Mouse (Mus musculus) large intestine, adult 2 months (tissue): ENCODE measurements at regions not wholly inside any gene's neighbourhood (a gene's known extent, or its start where the extent isn't known, plus 50 kb on each side); places are given as distances from the start of the nearest gene placed in this dataset.
"Not testable (repeated sequence)": the region's sequence is repeated elsewhere in the genome, so short reads cannot be mapped to it uniquely, and the experiment has no call there.

Experiments used
- DNase-seq: peaks from one replicate; pipeline ENCODE4 v3.0.0-alpha.2; 2012; ENCODE audit warnings: low read depth, low spot score
- WGBS: fragments of 180-500 bp; shearing (Covaris S2); methylation state at CpG from one replicate; pipeline ENCODE4 v1.1.7; 2018; 5-methylcytosine and 5-hydroxymethylcytosine counted together

DNA sequence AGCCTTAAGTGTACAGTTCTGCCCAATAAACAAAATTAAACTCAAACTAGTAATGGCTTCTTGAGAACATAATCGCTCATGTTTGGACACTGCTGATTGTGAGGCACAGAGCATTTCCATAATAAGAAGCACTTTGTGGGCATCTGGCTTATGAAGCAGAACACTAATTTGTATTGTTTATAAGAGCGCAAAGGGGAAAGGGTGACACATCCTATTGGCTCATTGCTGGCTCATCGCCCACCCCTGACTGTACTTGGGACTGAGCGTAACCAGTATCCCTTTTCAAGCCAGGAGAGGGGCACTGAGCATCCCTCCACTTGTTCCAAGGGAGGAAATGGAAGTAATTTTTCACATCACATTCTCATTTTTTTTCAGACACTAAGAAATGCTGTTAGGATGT lies 288.0 kb downstream of the Sfmbt2 start:
- 76% methylated on average over 4 of the region's 4 CpGs for WGBS
- no peak for DNase-seq

DNA sequence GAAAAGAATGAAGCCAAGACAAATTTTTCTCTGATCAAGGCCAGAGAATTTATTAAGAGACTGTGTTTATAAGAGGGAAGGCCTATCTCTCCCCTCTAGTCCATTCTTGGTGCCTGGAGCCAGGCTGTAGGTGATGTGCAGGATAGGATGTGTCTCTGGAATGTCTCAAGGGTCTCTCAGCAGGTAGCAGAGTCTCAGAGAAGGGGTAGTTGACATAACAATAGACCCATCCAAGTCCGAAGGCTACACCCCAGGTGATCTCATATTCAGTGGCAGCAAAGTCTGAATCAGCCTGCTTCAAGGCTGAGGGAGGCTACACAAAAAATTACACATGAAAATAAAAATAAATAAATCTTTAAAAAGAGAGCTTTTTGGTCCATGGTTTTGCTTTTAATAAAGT lies 297.6 kb downstream of the Sfmbt2 start:
- 78% methylated on average over 1 of the region's 1 CpGs for WGBS
- not testable (repeated sequence) for DNase-seq

DNA sequence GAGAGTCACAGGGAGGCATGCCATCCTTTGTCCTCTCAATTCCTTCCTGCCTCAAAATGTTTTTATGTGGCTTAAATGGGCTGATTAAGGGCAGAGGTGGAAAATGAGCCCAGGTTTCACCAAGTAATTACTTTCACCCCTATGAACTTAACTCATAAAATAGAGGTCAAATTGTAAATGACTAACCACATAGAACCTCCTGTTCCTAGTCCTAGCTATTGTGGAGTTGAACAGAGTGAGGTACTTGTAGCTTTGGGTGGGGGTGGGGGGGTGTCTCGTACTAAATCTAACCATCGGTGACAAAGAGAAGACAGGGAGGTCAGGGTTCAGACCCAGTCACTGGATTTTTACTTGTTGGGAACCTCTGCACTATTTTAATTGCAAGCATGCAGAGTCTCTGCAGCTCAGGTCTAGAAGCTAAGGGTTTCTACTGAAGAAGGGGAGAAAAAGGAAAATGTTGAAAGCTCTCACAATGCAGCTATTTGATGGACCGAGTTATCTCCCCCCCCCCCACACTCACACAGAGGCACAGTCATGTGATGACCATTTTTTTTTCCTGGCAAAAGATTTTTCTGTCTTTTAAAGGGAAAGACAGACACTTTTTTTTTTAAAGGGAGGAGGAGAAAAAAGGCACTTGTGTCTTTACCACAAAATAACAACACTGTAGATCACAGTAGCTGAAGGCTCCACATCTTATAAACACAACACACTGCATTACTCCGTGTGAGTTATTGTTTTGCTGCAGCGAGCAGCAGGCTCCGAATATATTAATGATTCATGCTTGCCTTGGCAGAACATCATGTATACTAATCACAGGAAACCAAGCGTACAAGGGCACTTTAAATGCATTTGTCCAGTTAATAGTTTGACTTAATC lies 300.4 kb downstream of the Sfmbt2 start:
- DNase-seq: no peak
- WGBS: 33% methylated on average over 7 of the region's 7 CpGs

DNA sequence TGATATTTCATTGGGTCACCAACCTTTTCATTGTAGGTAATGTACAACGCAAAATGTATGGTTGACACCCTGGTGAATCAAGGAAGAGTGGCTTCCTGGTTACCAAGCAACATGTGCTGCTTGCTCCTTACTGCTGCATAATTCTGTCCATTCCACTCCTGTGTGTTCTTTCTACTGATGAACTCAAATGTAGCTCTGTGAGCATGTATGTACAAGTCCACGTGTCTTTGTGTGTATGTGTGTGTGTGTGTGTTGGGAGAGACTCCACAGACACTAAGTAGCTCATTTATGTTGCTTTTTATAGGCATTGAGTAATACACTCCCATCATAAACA lies 301.0 kb downstream of the Sfmbt2 start:
- 41% methylated on average over 2 of the region's 2 CpGs for WGBS
- DNase-seq: no peak

DNA sequence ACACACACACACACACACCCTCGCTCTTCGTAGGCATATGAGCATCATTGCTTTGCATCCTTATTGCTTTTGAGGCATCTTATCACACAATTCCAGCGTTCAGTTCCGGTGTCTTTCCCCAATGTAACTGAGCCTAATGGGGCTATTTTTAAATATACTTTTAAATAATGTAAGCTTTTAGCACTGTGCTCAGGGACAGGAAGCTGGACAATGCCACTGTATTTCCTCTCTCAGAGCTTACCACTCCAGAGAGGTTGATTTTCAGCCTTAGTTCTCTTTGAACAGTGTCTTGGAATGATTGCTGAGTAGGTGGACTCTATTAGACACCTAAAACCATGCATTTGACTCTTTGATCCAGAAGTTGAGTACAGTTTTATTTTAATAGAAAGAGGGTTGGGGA lies 301.9 kb downstream of the Sfmbt2 start:
- DNase-seq: no peak
- WGBS: 84% methylated on average over 4 of the region's 4 CpGs

DNA sequence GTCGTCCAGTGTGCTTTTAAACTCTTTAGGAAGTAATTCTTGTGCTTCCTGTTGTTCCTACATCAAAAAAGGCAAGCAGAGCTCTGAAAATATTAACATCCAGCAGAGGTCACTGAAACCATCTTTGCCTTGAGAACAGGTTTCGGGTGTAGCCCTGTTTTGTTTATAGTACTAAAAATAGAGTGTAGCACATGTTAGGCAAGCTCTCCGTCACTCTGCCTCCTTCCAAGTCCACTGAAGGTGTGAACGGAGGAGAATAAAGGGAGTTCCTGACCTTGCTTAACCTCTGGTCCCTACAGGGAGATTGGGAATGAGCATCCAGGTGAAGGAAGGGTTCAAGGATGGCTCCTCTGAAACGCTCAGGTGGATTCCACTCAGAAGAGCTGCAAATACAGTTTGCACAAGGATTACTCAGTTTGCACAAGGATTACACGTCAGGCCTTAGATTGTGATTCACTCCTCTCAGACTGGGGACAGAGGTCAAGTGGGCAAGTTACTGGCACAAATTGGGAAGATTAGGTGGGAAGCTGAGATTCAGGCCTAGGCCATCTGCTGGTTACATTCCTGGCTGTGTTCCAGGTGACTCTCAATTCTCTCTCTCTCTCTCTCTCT lies 304.5 kb downstream of the Sfmbt2 start:
- WGBS: 13% methylated on average over 6 of the region's 6 CpGs
- DNase-seq: no peak

DNA sequence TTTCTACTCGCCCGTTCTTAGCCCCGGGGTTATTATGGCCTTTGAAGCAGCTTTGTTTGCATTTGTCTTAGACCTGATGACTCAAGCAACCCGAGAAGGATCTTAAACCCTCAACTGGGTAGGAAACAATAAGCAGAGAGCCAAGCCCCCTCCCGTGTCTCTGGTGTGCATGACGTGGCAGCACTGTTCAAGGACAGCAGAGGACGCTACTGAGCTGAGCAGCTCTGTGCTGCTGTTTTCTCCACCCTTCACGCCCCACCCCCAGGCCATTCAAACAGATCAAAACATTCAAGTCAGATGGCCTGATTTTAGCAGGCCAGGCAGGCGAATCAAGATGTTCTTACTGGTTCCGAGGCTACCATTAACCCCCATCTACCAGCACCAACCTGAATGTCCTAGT lies 331.1 kb downstream of the Sfmbt2 start:
- 23% methylated on average over 10 of the region's 10 CpGs for WGBS
- DNase-seq: no peak

DNA sequence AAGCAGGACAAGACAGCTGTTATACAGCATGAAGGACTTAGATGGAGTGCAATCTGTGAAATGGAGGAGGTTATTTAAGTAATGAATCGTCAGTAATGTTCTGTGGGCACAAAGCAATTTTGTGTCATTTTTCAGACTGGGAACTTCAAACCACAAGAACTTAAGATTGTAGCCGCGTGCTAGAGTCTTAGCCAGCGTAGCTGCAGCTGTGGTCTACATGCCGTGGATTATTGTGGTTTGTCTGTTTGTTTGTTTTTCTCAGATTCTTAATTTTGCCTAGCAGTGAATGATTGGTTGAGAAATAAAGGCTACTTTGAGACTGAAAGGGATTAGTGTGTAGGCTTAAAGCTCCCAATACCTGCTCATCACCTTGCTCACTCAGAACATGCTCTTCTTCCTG lies 348.1 kb downstream of the Sfmbt2 start:
- 64% methylated on average over 5 of the region's 5 CpGs for WGBS
- DNase-seq: no peak

DNA sequence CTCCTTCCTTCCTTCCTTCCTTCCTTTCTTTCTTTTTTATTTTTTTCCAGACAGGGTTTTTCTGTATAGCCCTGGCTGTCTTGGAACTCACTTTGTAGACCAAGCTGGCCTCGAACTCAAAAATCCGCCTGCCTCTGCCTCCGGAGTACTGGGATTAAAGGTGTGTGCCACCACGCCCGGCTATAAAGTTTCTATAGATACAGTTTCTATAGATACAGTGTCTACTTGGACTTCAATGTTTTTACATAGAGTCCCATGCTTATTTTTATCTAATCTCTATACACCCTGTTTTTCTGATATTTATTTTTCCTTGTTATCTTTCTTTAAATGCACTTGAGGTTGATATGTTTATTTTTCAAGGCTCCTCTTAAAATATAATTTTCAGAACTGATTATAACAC lies 364.0 kb downstream of the Sfmbt2 start:
- WGBS: 81% methylated on average over 5 of the region's 5 CpGs
- DNase-seq: not testable (repeated sequence)

DNA sequence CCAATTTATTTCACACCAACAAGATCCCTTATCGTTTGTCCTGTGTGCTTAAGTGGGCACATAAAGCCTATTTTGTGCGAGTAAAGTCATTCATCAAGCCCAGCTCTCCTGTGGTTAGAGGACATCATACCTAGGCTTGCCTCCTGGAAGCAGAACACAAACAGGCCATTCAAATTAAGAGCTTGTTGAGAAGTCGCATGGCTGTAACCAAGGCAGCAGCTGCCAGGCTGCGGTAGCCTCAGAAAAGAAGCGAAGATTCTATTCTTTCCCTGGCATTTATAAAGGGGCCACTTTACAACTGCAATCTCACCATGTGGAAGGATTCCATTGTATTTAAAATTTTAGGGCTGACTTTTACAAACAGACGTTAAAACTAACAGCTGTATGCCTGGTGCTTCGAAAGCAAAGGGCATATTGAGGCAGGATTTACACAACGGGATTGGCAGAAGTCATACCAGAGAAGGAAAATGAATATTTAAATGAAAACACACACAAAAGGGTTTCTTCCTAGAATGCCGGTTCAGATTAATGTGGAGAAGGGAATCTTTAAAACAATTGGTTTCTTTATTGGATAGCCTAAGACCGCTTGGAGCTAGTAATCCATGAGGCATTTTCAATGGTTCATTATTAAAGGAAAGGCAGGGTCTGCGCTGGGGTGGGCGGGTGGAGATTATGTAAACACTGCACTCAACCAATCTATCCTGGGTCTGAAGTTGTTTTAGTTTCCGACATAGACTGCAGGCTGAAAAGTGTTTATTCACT lies 366.6 kb downstream of the Sfmbt2 start:
- DNase-seq: no peak
- 18% methylated on average over 13 of the region's 13 CpGs for WGBS

DNA sequence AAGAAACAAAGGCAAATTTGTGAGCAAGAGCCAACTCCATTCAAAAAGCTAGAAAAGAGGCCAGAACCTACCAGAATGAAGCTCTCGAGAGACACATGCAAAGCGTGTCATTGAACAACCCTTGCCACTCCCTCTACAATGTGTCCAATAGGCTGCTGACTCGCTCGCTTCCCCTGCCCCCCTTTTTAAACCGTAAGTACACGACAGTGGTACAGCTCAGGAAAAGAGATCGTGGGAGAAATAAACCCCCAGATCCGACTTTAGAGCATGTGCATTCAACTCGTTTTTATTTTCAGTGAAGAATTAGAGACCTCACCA lies 367.1 kb downstream of the Sfmbt2 start:
- 35% methylated on average over 9 of the region's 9 CpGs for WGBS
- no peak for DNase-seq

DNA sequence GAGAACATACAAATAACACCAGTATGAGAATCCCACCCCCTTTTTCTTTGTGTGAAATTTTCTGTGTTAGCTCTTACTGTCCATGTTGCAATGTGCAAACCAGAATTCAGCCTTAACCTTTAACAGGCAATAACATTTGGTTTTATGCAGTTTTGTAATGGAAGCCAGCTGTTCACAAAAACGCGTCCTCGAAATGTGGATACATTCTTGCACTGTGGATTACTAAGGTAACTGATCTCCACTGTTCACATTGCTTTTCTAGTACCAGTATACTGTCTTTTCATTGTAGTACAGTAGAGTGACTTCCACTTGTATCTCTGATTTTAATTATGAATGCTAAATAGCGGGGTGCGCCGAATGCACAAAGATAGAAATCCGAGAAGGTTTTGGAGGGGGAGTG lies 374.8 kb downstream of the Sfmbt2 start:
- 79% methylated on average over 7 of the region's 7 CpGs for WGBS
- DNase-seq: no peak

DNA sequence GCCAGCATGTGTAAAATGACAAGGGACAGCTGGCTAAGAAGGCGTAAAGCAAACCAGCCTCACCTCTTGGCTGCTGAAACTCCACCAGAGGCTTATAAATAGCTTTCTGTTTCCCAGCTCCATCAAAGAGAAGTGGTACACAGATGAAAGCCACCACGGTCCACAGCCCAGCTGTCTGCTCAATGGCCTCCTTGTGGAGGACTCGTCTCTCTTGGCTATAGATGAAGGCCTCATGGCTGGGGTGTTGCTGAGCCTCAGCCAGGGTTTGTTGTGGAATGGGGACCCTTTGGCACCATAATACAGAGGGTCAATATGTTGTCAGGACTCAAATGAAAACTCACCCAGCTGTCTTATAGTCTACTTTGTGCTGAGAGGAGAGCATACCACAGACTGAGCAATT lies 385.1 kb downstream of the Sfmbt2 start:
- DNase-seq: no peak
- WGBS: 62% methylated on average over 3 of the region's 3 CpGs

DNA sequence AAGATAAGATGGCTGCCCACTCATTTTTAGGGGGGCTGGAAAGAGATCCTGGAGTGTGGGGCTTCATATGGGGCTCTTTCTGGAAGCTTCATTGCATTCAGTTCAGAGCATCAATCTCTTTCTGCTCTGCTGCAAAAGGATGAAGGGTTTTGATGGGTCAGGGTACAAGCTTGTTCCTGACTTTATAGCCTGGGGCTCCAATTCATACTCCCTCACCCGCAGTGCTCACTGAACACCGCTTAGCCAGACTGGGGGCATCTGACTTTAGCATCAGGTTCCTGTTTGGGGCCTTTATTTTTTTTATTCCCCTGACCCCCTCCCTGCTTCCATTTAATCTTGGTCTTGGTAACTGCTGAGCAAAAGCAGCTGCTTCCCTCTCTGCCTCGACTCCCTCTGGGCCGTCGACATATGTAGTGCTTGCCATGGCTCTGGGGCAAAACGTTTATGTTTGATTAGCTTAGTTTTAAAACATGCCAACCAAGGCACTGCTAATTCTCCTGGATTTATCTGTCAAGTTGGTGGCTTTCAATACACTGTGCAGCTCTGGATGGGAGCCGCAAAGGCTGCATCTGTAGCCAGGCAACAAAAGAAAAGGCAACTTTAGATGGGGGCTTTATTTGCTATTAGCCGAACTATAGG lies 387.0 kb downstream of the Sfmbt2 start:
- no peak for DNase-seq
- 63% methylated on average over 8 of the region's 8 CpGs for WGBS

DNA sequence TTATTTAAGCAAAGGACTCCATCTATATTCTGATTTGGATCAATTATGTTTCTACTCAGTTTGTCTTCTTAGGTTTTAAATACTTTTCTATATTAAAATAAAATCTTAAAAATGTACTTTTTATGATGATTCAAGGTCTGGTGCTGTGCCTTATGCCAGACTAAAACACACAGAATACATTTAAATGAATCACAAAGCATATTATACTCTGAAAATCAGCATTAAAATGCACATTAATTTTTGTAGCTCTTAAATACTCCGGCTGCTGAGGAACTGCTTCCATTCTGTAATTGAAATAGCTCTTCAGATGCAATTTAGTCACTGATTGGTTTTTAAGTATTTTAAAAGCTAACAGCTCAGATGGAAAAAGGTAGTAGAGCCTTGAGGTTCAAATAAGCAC lies 387.6 kb downstream of the Sfmbt2 start:
- 83% methylated on average over 1 of the region's 1 CpGs for WGBS
- DNase-seq: no peak

DNA sequence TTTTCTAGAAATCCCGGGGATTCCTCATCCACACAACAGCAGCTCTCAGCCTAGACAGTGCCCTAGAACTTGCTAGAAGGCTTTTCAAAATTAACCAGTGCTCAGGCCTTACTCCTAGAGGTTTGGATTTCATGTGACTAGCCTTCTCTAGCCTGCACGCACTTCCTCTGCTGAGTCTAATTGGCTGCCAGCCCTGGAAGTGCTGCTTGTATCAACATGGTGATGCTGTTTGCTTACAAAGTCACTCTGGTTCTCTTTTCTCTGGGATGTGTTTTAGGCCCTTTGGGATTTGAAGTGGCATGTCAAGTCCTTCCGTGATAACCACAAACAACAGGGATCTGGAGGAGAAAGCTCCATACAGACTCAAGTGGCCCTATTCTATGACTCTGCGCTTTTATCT lies 391.9 kb downstream of the Sfmbt2 start:
- DNase-seq: no peak
- 66% methylated on average over 4 of the region's 4 CpGs for WGBS

DNA sequence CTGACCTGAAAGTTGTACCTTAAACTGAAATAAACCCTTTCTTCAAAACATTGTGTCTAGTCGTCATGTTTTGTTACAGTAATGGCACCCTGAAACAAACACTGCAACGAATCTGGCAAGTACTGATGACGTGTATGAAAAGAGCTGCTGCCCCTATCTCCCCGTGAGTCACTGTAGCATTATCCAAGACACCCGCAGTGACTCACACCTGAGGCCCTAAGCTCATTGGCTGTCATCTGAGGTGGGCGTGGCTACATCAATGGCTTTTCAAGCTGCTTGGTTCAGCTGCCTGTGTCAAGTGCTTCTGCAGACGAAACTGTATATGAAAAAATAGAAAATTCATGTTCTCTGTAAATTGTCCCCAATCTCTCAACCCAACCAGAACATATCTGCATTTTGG lies 388.8 kb upstream of the Prkcq start:
- no peak for DNase-seq
- WGBS: 46% methylated on average over 7 of the region's 7 CpGs

DNA sequence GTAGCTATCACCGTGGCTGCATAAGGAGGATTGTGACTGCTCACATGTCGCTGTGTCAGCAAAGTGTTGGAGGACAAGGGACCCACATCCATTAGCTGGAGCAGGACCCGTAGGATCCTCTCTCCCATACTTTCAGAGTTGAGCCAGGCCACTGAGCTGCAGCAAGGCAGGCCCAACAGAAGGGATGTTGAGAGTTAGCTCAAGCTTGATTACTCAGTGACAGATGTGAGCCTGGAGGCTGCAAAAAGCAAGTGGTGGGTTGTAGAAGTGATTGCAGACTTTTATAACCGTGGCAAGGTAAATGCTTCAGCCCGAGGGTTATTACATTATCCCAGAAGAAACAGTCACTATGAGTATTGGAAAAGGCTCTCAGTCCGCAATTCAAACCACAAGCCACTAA lies 388.3 kb upstream of the Prkcq start:
- no peak for DNase-seq
- 62% methylated on average over 6 of the region's 6 CpGs for WGBS

DNA sequence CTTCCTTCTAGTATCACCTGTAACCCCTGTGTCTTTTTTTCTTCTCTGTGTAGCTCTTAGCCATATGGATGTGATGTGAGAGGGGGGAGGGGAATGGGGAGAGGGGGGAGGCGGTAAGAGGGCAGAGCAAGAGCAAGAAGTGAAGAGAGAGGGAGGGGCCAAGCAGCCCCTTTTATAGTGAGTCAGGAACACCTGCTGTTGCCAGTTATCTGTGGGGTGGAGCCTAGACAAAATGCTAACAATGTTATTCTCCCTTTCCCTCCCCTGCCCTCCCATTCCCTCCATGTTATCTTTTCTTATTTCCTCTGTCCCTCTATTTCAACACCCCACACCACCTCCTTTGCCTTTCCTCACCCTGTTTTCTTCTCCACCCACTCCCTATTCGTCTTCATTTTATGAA lies 387.6 kb upstream of the Prkcq start:
- WGBS: 40% methylated on average over 1 of the region's 2 CpGs
- no peak for DNase-seq

DNA sequence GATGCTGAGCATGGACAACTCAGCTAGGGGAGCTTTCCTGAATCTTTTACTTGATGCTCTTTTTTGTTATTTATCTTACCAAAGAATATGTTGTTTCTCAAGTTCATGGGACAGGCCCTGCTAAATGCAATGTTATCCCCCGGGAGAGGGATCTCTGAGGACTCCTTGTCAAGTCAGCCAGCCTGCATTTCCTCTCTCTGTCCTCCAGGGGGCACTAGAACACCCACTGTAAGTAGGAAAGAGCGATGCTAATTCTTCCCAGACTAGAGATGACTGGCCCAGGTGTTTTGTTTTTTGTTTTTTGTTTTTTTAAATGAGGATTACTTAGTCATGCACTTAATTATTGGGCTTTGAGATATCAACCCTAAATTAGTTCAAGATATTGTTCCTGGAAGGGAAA lies 386.8 kb upstream of the Prkcq start:
- 31% methylated on average over 2 of the region's 2 CpGs for WGBS
- no peak for DNase-seq

DNA sequence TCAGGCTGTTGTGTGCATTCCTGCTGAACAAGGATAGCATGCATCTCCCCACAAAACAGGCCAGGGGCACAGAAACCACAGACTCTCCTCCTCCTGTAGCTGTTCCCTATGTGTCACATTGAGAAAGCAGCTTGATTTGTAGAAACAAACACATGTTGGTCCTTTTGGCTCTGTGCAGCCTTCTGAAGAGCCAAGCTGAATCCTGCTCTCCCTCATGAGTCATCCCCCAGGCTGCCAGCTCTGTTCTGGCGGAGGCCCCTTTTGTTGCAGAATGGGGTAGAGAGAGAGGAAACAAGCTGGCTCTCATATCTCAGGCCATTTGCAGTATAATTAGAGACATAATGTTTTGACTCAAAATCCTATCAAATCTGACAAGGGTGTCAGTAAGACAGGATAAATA lies 383.4 kb upstream of the Prkcq start:
- no peak for DNase-seq
- WGBS: 36% methylated on average over 1 of the region's 1 CpGs
